Mouse (Mus musculus) spleen, adult 2 months (tissue): Measurements from ENCODE around the gene Stard10. TPM values are rescaled to one million over a fixed set of nuclear protein-coding genes. Genes with fewer than 3 reads are reported as not detected.

ENCODE experiments used
- DNase-seq, 2 experiments: peaks; one replicate each; pipeline versions ENCODE4 v3.0.0 to v3.0.0-alpha.2; 2012 to 2021; ENCODE audit warnings: low spot score in 2 of 2, low read depth in 1 of 2
- H3K27ac ChIP-seq: fragments of 200-500 bp; 2 replicates; pipeline ENCODE4 v1.5.1; 2012; ENCODE audit warnings: low read length, inconsistent platforms; ENCODE audit not compliant: insufficient read depth
- H3K27me3 ChIP-seq: fragments of 200-500 bp; 2 replicates; pipeline ENCODE4 v1.6.1; 2012; ENCODE audit warnings: mild to moderate bottlenecking, moderate library complexity, low read length, inconsistent platforms; ENCODE audit not compliant: control insufficient read depth, insufficient read depth
- H3K36me3 ChIP-seq: fragments of 200-500 bp; 2 replicates; pipeline ENCODE4 v1.6.1; 2012; ENCODE audit warnings: mild to moderate bottlenecking, low read length, inconsistent platforms; ENCODE audit not compliant: control insufficient read depth, insufficient read depth
- H3K4me1 ChIP-seq: fragments of 200-500 bp; 2 replicates; pipeline ENCODE4 v1.6.1; 2011; ENCODE audit warnings: inconsistent platforms; ENCODE audit not compliant: control insufficient read depth, insufficient read depth, insufficient read length
- H3K4me3 ChIP-seq: fragments of 200-500 bp; 2 replicates; pipeline ENCODE4 v1.5.1; 2011; ENCODE audit warnings: mild to moderate bottlenecking, inconsistent platforms; ENCODE audit not compliant: insufficient read depth, insufficient read length; ENCODE audit errors: extremely low read depth
- CTCF ChIP-seq: fragments of 200-500 bp; IDR thresholded peaks from 2 replicates; pipeline ENCODE4 v1.5.1; 2011; ENCODE audit warnings: mild to moderate bottlenecking, inconsistent platforms; ENCODE audit not compliant: insufficient read depth, insufficient read length, insufficient replicate concordance; ENCODE audit errors: extremely low read depth
- POLR2A ChIP-seq: fragments of 200-500 bp; IDR thresholded peaks from 2 replicates; pipeline ENCODE4 v1.6.1; 2011; ENCODE audit warnings: low read depth, low read length, inconsistent platforms
- WGBS: fragments of 180-500 bp; shearing (Covaris S2); methylation state at CpG from one replicate; pipeline ENCODE4 v1.1.7; 2018; 5-methylcytosine and 5-hydroxymethylcytosine counted together
- polyA plus RNA-seq: library from polyadenylated mRNA; depleted of rRNA; stranded (reverse); fragments of >200 nt; gene quantifications from 2 replicates; pipeline ENCODE4 v1.2.3, GENCODE M21; 2012

Stard10 gene
- polyA plus RNA-seq, 1 experiment = 29.3 TPM

DNA sequence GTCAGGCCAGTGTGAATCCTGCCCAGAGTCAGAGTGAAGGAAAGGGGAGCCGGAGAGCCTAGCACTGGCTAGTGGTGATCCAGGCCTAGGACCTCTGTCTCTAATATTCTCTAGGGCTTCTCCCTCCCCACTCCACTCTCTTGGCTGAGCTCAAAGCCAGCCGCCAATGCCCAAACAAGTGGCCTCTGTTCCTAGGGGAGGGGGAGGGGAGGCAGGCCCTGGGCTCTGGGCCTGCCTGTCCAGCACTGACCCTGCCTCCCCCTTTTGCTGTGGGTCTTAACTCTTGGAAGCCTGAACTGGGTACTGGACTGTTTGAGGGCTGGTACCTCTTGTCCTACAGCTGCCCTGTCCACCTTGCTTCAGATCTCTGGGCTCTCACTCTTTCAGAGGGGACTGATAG, 33.0 kb downstream of the Stard10 start:
- 0 out of 2 replicates have a peak overlapping the region, but pooled peaks have one; percentile 0 for H3K4me3 ChIP-seq
- 94% methylated on average over 2 of the region's 2 CpGs for whole genome bisulfite sequencing
- TF ChIP-seq CTCF = no peak
- no peak for TF ChIP-seq POLR2A
- H3K27me3 ChIP-seq = no peaks in the 10 kb centered on the region
- DNase-seq = no peak
- H3K4me1 ChIP-seq = peaks cover 25% of the 10 kb centered on the region
- peaks cover 5% of the 10 kb centered on the region; the same call in 1 of the 2 replicates for H3K36me3 ChIP-seq
- peak overlapping the region; percentile 12; the same call in 1 of the 2 replicates for H3K27ac ChIP-seq

DNA sequence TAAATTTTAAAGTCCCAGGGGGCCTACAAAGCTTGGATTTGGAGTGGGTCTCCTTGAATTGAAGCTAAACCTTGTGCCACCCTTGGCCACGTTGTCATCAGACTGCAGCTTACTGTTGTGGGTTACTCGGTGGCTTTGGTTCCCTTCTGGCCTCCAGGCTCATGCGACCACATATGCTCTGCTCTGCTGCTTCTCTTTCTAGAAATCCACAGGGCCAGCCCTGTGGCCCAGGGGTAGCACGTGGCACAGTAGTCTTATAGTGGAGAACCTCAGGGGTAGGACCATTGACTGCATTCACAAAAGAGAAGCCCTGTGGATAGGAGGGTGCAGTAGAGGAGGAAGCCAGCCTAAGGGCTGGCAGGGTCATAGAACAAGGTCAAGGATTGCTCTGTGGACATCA, 35.5 kb downstream of the Stard10 start:
- 7% methylated on average over 4 of the region's 4 CpGs for WGBS
- Histone ChIP-seq H3K27me3 (no peaks in the 10 kb centered on the region), H3K27ac (peak overlapping the region; percentile 60), H3K36me3 (peaks cover 3% of the 10 kb centered on the region; the same call in 1 of the 2 replicates), H3K4me1 (peaks cover 31% of the 10 kb centered on the region), H3K4me3 (peak overlapping the region; percentile 35; the same call in 1 of the 2 replicates)
- TF ChIP-seq POLR2A (no peak), CTCF (no peak)
- no peak for DNase-seq

DNA sequence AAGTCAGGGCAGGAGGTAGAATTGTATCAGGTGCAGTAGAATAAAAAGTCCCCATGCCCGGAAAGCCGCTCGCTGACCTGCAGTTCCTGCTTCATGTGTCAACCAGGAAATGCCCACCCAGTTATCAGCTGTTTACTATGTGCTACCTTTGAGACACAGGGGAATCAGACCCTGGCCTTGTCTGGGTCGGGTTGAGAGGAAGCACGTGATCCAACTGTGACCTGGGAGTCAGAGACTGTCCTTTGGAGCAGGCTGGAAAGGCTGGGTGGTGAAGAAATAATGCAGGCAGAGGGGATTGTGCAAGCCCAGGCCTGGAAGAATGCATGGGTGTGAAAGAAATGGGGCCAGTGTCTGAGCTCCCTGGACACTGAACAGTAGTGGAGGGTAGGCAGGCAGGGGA, 37.5 kb downstream of the Stard10 start:
- peaks cover 3% of the 10 kb centered on the region; the same call in 1 of the 2 replicates for H3K36me3 ChIP-seq
- H3K4me3 ChIP-seq = peak overlapping the region; percentile 53; the same call in 1 of the 2 replicates
- 12% methylated on average over 5 of the region's 5 CpGs for WGBS
- DNase-seq = peak in 1 of 2 experiments; percentile 77
- H3K4me1 ChIP-seq = peaks cover 30% of the 10 kb centered on the region
- H3K27ac ChIP-seq = peak overlapping the region; percentile 93
- no peak for TF ChIP-seq CTCF
- TF ChIP-seq POLR2A = no peak
- H3K27me3 ChIP-seq = no peaks in the 10 kb centered on the region

DNA sequence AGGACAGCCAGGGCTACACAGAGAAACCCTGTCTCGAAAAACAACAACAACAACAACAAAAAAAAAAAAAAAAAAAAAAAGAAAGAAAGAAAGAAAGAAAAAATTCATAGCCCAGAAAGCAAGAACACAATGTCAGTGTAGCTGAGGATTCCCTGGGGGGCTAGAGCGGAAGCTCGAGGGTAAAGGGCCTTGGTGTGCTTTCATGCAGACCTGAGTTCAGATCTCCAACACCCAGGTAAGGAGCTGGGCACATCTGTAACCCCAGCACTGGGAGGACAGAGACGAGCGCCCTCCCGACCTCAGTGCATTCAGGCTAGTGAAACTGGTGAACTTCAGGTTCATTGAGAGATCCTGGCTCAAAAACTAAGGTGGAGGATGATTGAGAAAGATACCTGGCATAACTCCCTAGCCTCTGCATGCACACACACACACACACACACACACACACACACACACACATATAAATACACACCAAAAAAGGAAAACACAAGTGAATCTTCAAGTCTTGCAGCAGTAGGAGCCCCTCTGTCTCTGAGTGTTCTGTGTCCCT, 38.7 kb downstream of the Stard10 start:
- DNase-seq = peak in 1 of 2 experiments; percentile 52
- Histone ChIP-seq H3K36me3 (peaks cover 3% of the 10 kb centered on the region; the same call in 1 of the 2 replicates), H3K4me1 (peaks cover 27% of the 10 kb centered on the region), H3K27me3 (no peaks in the 10 kb centered on the region), H3K27ac (peak overlapping the region; percentile 57), H3K4me3 (no peak overlapping the region)
- TF ChIP-seq POLR2A = no peak
- WGBS = 42% methylated on average over 6 of the region's 6 CpGs

DNA sequence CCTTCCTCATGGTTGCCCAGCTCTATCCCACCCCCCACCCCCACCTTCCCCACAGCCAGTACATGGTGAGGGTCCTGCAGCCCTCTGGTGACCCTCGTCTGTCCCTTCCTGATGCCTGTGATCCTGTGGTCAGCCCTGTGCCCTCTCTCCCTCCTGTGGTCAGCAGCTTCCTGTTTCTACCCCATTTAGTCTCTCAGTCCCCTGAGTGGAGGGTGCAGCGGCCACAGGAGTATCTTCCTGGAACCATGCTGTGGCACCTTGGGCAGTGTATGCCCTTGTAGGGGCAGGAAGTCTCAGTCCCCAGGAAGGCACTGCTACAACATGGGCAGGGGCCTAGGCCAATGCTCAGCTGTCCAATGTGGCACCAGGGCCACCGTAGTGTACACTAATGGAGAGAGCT, 40.0 kb downstream of the Stard10 start:
- TF ChIP-seq POLR2A (no peak), CTCF (no peak)
- peaks cover 2% of the 10 kb centered on the region; the same call in 1 of the 2 replicates for H3K36me3 ChIP-seq
- peaks cover 37% of the 10 kb centered on the region for H3K4me1 ChIP-seq
- no peak for DNase-seq
- no peak overlapping the region for H3K4me3 ChIP-seq
- WGBS = 16% methylated on average over 3 of the region's 3 CpGs
- peak overlapping the region; percentile 85 for H3K27ac ChIP-seq
- no peaks in the 10 kb centered on the region for H3K27me3 ChIP-seq

DNA sequence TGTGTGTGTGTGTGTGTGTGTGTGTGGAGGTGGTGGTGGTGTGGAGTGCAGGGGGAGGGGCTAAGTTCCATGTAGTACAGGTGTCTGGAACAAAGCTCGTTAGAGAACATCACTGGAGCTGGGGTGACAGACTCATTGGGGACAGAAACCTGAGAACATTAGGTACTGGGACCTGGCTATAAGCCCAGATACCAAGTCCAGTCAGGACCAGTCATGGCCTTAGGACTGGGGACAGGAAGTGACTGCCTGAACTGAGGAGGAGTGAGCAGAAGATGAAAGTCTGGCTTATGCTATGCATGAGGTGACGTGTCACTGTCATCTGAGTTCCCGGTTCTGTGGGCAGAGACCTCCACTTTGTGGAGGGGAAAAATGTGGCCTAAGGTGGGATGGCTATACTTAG, 43.5 kb downstream of the Stard10 start:
- H3K27me3 ChIP-seq = no peaks in the 10 kb centered on the region
- 33% methylated on average over 3 of the region's 3 CpGs for WGBS
- no peak for DNase-seq
- no peak overlapping the region for H3K4me3 ChIP-seq
- TF ChIP-seq POLR2A (no peak), CTCF (no peak)
- H3K27ac ChIP-seq = peak overlapping the region; percentile 74
- H3K4me1 ChIP-seq = peaks cover 54% of the 10 kb centered on the region; the same call in 1 of the 2 replicates
- no peaks in the 10 kb centered on the region for H3K36me3 ChIP-seq

DNA sequence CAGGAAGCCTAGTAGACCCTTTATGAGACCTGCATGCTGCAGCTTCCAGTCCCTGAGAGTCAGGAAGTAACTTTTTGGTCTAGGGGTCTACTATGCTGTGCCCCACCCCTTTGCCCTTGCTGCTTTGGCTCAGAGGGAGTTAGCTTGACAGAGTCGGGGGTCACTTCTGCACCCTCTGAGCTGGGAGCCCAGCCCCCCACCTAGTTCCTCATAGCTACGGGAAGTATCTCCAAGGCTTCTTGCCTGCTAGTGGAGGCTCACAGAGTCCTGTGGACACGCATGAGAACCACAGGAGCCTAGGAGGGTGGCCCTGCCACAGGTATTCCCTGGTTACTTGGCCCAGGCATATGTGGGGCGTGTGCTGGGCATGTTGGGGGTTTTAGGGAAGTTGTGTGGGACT, 44.1 kb downstream of the Stard10 start:
- Histone ChIP-seq H3K4me1 (peaks cover 54% of the 10 kb centered on the region; the same call in 1 of the 2 replicates), H3K36me3 (no peaks in the 10 kb centered on the region), H3K27me3 (no peaks in the 10 kb centered on the region), H3K27ac (peak overlapping the region; percentile 74), H3K4me3 (no peak overlapping the region)
- 29% methylated on average over 4 of the region's 4 CpGs for WGBS
- DNase-seq = peak in 1 of 2 experiments; percentile 57
- TF ChIP-seq CTCF (no peak), POLR2A (no peak)
